Mouse (Mus musculus) left cerebral cortex, adult 2 months (tissue): ENCODE results near the gene Son. TPM values are rescaled to one million over a fixed set of nuclear protein-coding genes. Genes with fewer than 3 reads are reported as not detected.

Experiments used
- DNase-seq, 2 experiments: peaks; one replicate each; pipeline ENCODE4 v3.0.0; 2021 to 2022; ENCODE audit warnings: low spot score in 2 of 2, mixed read lengths in 1 of 2; ENCODE audit errors: extremely low spot score in 1 of 2
- H3K27ac ChIP-seq: fragments of 200-600 bp; 2 replicates; pipeline ENCODE4 v1.8.1; 2022
- H3K4me3 ChIP-seq: fragments of 200-600 bp; 2 replicates; pipeline ENCODE4 v1.8.1; 2022
- CTCF ChIP-seq: fragments of 200-600 bp; IDR thresholded peaks from 2 replicates; pipeline ENCODE4 v1.8.1; 2022; ENCODE audit warnings: antibody characterized with exemption, mild to moderate bottlenecking, moderate library complexity
- intact Hi-C: fragments of 180-260 bp; cut with DNase I; formaldehyde crosslinking; loops from one replicate; pipeline ENCODE4 v1.15.1; 2025
- total RNA-seq, 2 experiments: library from RNA; stranded (reverse); gene quantifications; 2 replicates each; pipeline ENCODE4 v1.2.3; 2021

The Son gene
- total RNA-seq, 2 experiments from 2014 or later: 221 to 228 TPM

- DNase-seq: peak; percentile 94 to 95
- Histone ChIP-seq H3K27ac (peak within 1 kb of the TSS; percentile 78), H3K4me3 (peak within 1 kb of the TSS; percentile 72)
- intact Hi-C loops: loop anchor here (5.0 kb wide), 1 partner anchor 36 kb away; no protein-coding TSS in a partner anchor
- TF ChIP-seq CTCF: no peak
Measured at GRCm38 (mm10) chr16:91688619-91689334, 41.5 kb downstream of the Son start, which contains the start of gene Donson. Donson (minus strand) TSS chr16:91688770.

DNA sequence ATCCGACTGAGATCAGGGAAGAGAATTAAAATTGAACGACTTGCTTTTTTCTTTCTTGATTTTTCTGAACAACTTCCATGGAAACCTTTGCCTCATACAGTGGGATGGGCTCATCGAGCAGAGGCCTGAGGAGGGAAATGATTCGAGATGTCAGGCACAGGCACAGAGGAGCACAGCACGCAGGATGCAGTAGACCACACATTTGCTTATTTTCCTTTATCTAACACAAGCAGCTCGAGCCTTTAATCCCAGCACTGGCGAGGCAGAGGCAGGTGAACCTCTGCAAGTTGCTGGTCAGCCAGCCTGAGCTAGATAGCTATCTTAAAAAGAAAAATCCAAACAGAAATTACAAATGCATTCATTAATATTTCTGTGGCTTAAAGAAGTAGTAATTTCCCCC lies 42.5 kb downstream of the Son start:
- DNase-seq: no peak
- intact Hi-C loops: loop anchor here (5.0 kb wide), 1 partner anchor 37 kb away; no protein-coding TSS in a partner anchor
- no peak for TF ChIP-seq CTCF
- 0 out of 2 replicates have a peak overlapping the region, but pooled peaks have one; percentile 3 for H3K27ac ChIP-seq
- H3K4me3 ChIP-seq: no peak overlapping the region; the same call in 1 of the 2 replicates

DNA sequence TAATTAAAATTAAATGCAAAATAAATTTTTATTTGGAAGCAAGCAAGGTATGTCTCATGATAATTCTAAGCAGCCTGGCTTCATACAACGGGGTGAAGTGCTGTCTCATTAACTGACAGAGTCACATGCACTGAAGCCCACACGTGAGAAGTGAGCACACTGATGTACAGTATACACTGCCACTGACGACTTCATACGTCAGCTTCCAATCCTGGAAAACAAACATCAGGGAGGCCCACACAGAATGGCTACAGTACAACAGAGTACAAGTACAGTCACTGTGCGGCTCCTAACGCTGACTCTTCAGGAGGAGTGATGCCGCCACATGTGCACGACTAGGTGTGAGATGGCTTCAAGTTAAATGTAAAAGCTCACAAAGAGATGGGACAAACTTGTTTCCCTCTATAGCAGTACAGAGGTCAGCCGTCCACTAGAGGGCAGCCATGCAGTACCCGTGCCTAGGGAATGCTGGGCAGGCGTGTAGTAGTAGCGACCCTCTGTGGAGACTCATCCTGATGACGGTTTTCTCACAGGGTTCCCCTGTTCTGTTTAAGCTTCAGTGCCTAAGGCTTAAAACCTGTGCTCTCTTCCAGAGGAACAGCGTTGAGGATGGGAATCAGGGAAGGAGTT lies 47.3 kb downstream of the Son start:
- Histone ChIP-seq H3K4me3 (no peak overlapping the region), H3K27ac (no peak overlapping the region)
- intact Hi-C loops: loop anchor here (5.0 kb wide), 1 partner anchor 223 kb away; no protein-coding TSS in a partner anchor
- peak; percentile 58 to 67 for DNase-seq
- peak; percentile 81 for TF ChIP-seq CTCF

- no peak for DNase-seq
- Histone ChIP-seq H3K4me3 (no peak overlapping the region), H3K27ac (no peak overlapping the region)
- no peak for TF ChIP-seq CTCF
- intact Hi-C loops: loop anchor here (5.0 kb wide), 1 partner anchor 222 kb away; no protein-coding TSS in a partner anchor
Measured at GRCm38 (mm10) chr16:91695108-91695755, 47.9 kb downstream of the Son start.

DNA sequence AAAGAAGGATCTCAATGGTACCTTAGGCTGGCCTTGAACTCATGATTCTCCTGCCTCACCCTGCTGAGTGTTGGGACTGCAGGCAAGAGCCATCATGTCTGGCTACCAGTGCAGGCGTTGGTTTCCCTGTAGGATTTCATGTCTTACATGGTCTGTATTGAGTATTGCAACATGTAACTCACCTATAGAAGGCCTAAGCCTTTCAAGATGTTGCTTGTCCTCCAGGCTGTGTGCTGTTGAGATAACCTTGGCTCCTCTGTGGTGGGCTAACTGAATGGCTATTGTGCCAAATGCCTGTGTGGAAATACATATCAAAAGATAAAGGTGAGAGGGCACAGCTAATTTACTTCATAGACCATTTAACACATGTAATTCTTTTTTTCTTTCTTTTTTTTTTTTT lies 51.7 kb downstream of the Son start:
- Histone ChIP-seq H3K27ac (no peak overlapping the region), H3K4me3 (no peak overlapping the region)
- TF ChIP-seq CTCF: no peak
- intact Hi-C loops: loop anchor here (5.0 kb wide), 1 partner anchor 218 kb away; no protein-coding TSS in a partner anchor
- no peak for DNase-seq

- intact Hi-C loops: no loop called here
- no peak for TF ChIP-seq CTCF
- no peak overlapping the region for H3K27ac ChIP-seq
- H3K4me3 ChIP-seq: no peak overlapping the region
- DNase-seq: no peak
Measured at GRCm38 (mm10) chr16:91701908-91702307, 54.6 kb downstream of the Son start.

DNA sequence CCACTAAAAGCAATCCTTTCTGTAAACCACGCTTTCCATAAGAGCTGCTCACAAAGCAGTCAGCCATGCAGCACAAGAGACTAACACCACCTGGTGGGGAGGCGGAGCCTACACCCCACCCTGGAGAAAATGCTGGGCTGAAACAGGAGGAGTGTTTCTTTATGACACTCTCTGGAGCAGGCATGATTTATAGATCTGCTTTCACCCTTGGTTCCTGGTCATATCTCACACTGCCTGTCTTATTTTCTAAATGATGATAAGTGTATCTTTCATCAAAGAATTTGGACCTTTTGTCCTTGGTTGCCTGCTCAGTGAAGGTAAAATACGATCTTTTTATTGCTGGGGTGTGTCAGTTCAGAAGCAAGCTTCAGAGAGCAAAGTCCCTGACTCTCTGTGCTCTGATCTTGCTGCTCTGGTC lies 55.5 kb downstream of the Son start:
- no peak for DNase-seq
- intact Hi-C loops: no loop called here

DNA sequence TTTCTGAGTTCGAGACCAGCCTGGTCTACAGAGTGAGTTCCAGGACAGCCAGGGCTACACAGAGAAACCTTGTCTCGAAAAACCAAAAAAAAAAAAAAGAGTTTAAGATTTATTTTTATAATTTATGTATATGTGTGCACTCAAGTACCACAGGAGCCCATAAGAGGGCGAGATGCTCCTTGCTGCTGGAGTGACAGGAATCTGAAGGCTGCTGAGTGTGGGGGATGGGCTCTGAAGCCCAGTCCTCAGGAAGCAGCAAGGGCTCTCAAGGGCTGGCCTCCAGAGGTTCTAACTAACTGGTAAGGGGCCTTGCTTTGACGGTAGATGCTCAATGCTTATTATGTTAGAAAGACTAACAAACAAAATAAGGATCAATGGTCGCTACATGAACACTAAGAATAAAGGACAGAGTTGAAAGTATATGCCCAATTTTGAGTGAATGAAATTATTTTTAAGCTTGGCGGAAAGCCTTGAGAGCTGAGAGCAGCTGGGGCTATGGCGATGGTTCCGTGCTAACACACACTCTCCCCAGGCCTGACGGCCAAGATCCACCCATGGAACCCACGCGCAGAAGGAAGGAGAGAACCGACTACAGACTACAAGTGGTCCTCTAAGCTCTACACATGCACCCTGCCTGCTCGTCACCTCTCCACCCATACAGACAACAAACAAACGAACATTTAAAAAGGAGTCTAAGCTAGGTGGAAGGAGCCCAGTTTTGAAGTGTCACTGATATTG lies 57.5 kb downstream of the Son start:
- H3K4me3 ChIP-seq: no peak overlapping the region
- intact Hi-C loops: no loop called here
- peak in 1 of 2 experiments; percentile 47 for DNase-seq
- no peak overlapping the region for H3K27ac ChIP-seq
- peak; percentile 35 for TF ChIP-seq CTCF

More for the DNA sequence above, 55.5 kb downstream of the Son start:
- Histone ChIP-seq H3K4me3 (no peak overlapping the region), H3K27ac (no peak overlapping the region)
- TF ChIP-seq CTCF: no peak

DNA sequence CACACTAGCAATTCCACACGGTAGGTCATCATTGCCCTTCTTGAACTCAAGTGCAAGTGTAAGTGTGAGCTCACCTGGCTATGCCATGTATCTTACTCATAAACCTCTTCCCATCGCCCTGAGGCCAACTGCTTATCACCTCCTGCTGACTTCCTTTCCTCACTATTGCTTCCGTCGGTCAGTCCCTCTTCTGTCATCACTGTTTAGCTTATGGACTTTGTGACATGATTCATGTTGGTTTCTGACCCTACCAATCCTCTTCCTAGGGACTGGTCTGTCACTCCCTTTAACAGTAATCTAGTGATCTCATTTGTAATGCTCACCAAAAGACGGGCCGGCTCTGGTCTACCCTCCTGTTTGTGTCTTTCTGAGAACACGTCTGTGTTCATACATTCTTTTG lies 62.9 kb downstream of the Son start:
- intact Hi-C loops: no loop called here
- H3K4me3 ChIP-seq: no peak overlapping the region
- no peak for TF ChIP-seq CTCF
- DNase-seq: no peak
- no peak overlapping the region for H3K27ac ChIP-seq

DNA sequence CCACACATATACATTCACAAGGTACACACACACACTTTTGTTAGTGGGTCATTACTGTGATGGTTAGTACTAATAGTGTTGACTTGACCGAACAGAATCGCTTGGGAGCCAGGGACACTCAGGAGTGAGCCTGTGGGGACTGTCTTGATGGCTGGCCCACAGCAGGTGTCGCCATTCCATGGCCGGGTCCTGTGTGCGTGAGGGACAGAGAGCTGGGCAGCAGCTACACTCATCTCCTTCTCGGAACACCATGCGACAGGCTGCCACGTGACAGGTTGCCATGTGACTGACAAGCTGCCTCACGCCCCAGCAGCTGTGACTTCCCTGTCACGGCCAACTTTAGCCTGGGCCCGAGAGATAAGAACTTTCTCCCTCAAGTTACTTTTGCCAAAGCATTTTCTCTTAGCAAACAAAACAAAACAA lies 69.6 kb downstream of the Son start:
- H3K4me3 ChIP-seq: no peak overlapping the region
- TF ChIP-seq CTCF: no peak
- intact Hi-C loops: no loop called here
- no peak overlapping the region for H3K27ac ChIP-seq
- DNase-seq: no peak

GRCm38 (mm10) chr16:91717399-91717798 lies 70.1 kb downstream of the Son start:
- H3K27ac ChIP-seq: no peak overlapping the region
- no peak overlapping the region for H3K4me3 ChIP-seq
- intact Hi-C loops: no loop called here
- DNase-seq: no peak
- TF ChIP-seq CTCF: no peak
